Mouse (Mus musculus) spleen, postnatal 10 days (tissue): ENCODE data around the gene Dis3l2.
A peak's percentile ranks its signal among the peaks of the same experiment; 100 is the strongest.

ENCODE experiments used
- DNase-seq, 2 experiments: peaks; one replicate each; pipeline ENCODE4 v3.0.0; 2021 to 2022; ENCODE audit warnings: low spot score in 2 of 2

Gene Dis3l2

GRCm38 (mm10) chr1:86703300-86703964 is at the start of gene Dis3l2:
TSS of gene Dis3l2 (plus strand) at chr1:86703808.
- DNase-seq = peak; percentile 62 to 81

GRCm38 (mm10) chr1:86657071-86657470 is 46.5 kb upstream of the Dis3l2 start:
- no peak for DNase-seq

GRCm38 (mm10) chr1:86665091-86665490 is 38.5 kb upstream of the Dis3l2 start:
- DNase-seq = no peak

GRCm38 (mm10) chr1:86669552-86670273 is 33.9 kb upstream of the Dis3l2 start:
- DNase-seq = peak in 1 of 2 experiments; percentile 49

- DNase-seq = peak in 1 of 2 experiments; percentile 22
Observed at GRCm38 (mm10) chr1:86670279-86671038, 33.1 kb upstream of the Dis3l2 start, which contains the start of gene Nppc. TSS of gene Nppc (minus strand) at chr1:86670571.

GRCm38 (mm10) chr1:86674385-86674784 is 29.2 kb upstream of the Dis3l2 start:
- DNase-seq = no peak

- no peak for DNase-seq
Observed at GRCm38 (mm10) chr1:86675126-86675525, 28.5 kb upstream of the Dis3l2 start.

- no peak for DNase-seq
Observed at GRCm38 (mm10) chr1:86677624-86678023, 26.0 kb upstream of the Dis3l2 start.

GRCm38 (mm10) chr1:86678667-86679066 is 24.9 kb upstream of the Dis3l2 start:
- no peak for DNase-seq

- no peak for DNase-seq
Observed at GRCm38 (mm10) chr1:86687236-86687635, 16.4 kb upstream of the Dis3l2 start.

- no peak for DNase-seq
Observed at GRCm38 (mm10) chr1:86691027-86691426, 12.6 kb upstream of the Dis3l2 start.

- DNase-seq = no peak
Observed at GRCm38 (mm10) chr1:86696948-86697347, 6.7 kb upstream of the Dis3l2 start.

- DNase-seq = peak in 1 of 2 experiments; percentile 48
Observed at GRCm38 (mm10) chr1:86698721-86699120, 4.9 kb upstream of the Dis3l2 start.

- DNase-seq = no peak
Observed at GRCm38 (mm10) chr1:86699346-86700136, 4.1 kb upstream of the Dis3l2 start.

GRCm38 (mm10) chr1:86700367-86700766 is 3.2 kb upstream of the Dis3l2 start:
- DNase-seq = no peak

GRCm38 (mm10) chr1:86703965-86704326 is 338 bp downstream of the Dis3l2 start:
- DNase-seq = no peak

GRCm38 (mm10) chr1:86705461-86705860 is 1.9 kb downstream of the Dis3l2 start:
- no peak for DNase-seq

- DNase-seq = no peak
Observed at GRCm38 (mm10) chr1:86709546-86709945, 5.9 kb downstream of the Dis3l2 start.

- DNase-seq = no peak
Observed at GRCm38 (mm10) chr1:86712045-86712444, 8.4 kb downstream of the Dis3l2 start.

- no peak for DNase-seq
Observed at GRCm38 (mm10) chr1:86713054-86713453, 9.4 kb downstream of the Dis3l2 start.

- DNase-seq = no peak
Observed at GRCm38 (mm10) chr1:86718190-86718589, 14.6 kb downstream of the Dis3l2 start.

- DNase-seq = no peak
Observed at GRCm38 (mm10) chr1:86719391-86719790, 15.8 kb downstream of the Dis3l2 start.
